Mouse (Mus musculus) adrenal gland, postnatal 25 days (tissue): ENCODE data around the gene Ksr1. TPM values are rescaled to one million over a fixed set of nuclear protein-coding genes. Genes with fewer than 3 reads are reported as not detected.

Experiments used
- DNase-seq: peaks from one replicate; pipeline ENCODE4 v3.0.0; 2021; ENCODE audit warnings: mixed read lengths
- long read RNA-seq: library from polyadenylated mRNA; stranded (forward); transcript quantifications from one replicate; pipeline ENCODE4 v2.0.0, GENCODE M21; 2021
- total RNA-seq: library from RNA; stranded (reverse); gene quantifications from 2 replicates; pipeline ENCODE4 v1.2.3, GENCODE M21; 2021

Ksr1 gene
- 11.1 and 15.0 TPM in 2 replicates for total RNA-seq
- long read RNA-seq, partial matches to known transcripts = 0 of 4 reads
- long read RNA-seq, other reads (novel, unspliced or antisense) = 4 of 4 reads

- DNase-seq = peak; percentile 96
Observed at GRCm38 (mm10) chr11:79146331-79146767, at the start of gene Ksr1. TSS of gene Ksr1 (minus strand) at chr11:79146407.

GRCm38 (mm10) chr11:79192176-79192575, 46.0 kb upstream of the Ksr1 start:
- peak; percentile 23 for DNase-seq

- DNase-seq = peak; percentile 23
Observed at GRCm38 (mm10) chr11:79191214-79191613, 45.0 kb upstream of the Ksr1 start.

GRCm38 (mm10) chr11:79190257-79190656, 44.0 kb upstream of the Ksr1 start:
- DNase-seq = no peak

- peak; percentile 85 for DNase-seq
Observed at GRCm38 (mm10) chr11:79188176-79188575, 42.0 kb upstream of the Ksr1 start.

GRCm38 (mm10) chr11:79187291-79187690, 41.1 kb upstream of the Ksr1 start:
- no peak for DNase-seq

- DNase-seq = no peak
Observed at GRCm38 (mm10) chr11:79185683-79186082, 39.5 kb upstream of the Ksr1 start.

GRCm38 (mm10) chr11:79184126-79184888, 38.1 kb upstream of the Ksr1 start:
- no peak for DNase-seq

- DNase-seq = no peak
Observed at GRCm38 (mm10) chr11:79183400-79183799, 37.2 kb upstream of the Ksr1 start.

GRCm38 (mm10) chr11:79182881-79183280, 36.7 kb upstream of the Ksr1 start:
- DNase-seq = no peak

- DNase-seq = no peak
Observed at GRCm38 (mm10) chr11:79181914-79182313, 35.7 kb upstream of the Ksr1 start.

- DNase-seq = peak; percentile 60
Observed at GRCm38 (mm10) chr11:79176687-79177086, 30.5 kb upstream of the Ksr1 start.

- DNase-seq = no peak
Observed at GRCm38 (mm10) chr11:79172054-79172453, 25.8 kb upstream of the Ksr1 start.

- no peak for DNase-seq
Observed at GRCm38 (mm10) chr11:79166582-79167300, 20.5 kb upstream of the Ksr1 start.

- no peak for DNase-seq
Observed at GRCm38 (mm10) chr11:79161077-79161758, 15.0 kb upstream of the Ksr1 start.

GRCm38 (mm10) chr11:79160127-79160526, 13.9 kb upstream of the Ksr1 start:
- DNase-seq = no peak

- no peak for DNase-seq
Observed at GRCm38 (mm10) chr11:79157729-79158128, 11.5 kb upstream of the Ksr1 start.

- no peak for DNase-seq
Observed at GRCm38 (mm10) chr11:79155348-79155747, 9.1 kb upstream of the Ksr1 start.

GRCm38 (mm10) chr11:79152696-79153095, 6.5 kb upstream of the Ksr1 start:
- no peak for DNase-seq

GRCm38 (mm10) chr11:79151874-79152273, 5.7 kb upstream of the Ksr1 start:
- DNase-seq = no peak

GRCm38 (mm10) chr11:79150301-79150700, 4.1 kb upstream of the Ksr1 start:
- no peak for DNase-seq

GRCm38 (mm10) chr11:79149295-79149694, 3.1 kb upstream of the Ksr1 start:
- DNase-seq = no peak

- no peak for DNase-seq
Observed at GRCm38 (mm10) chr11:79148783-79149182, 2.6 kb upstream of the Ksr1 start.
